In genomic region chr8:109073715-109074114, GRCm38 (mm10) we compare ENCODE assay signal across 24 mouse cellular contexts.
"Had no signal": no experiment of that assay in that cellular context is flagged by ENCODE, and none has a peak within 500 bp of the region (broad histone marks: within the 10 kb centered on the region; RNA-seq: fewer than 3 reads in every experiment).

No protein-coding gene starts in this region.

- H3K4me2 ChIP-seq: heart, embryonic 12.5 days; hindbrain, embryonic 12.5 days; hindbrain, embryonic 14.5 days; intestine, embryonic 15.5 days; limb, embryonic 12.5 days had no signal

- DNase-seq: gastrocnemius, postnatal 10 days; gastrocnemius, postnatal 25 days; heart, adult 18-20 months; heart, postnatal 10 days; heart, postnatal 4 days; kidney, adult 18-20 months; kidney, adult 8-10 months; kidney, postnatal 10 days; kidney, postnatal 25 days; kidney, postnatal 4 days; liver had no signal

- H3K36me3 ChIP-seq: heart, embryonic 10.5 days; heart, embryonic 12.5 days; hindbrain, embryonic 10.5 days; hindbrain, embryonic 12.5 days; intestine, embryonic 15.5 days; limb, embryonic 10.5 days; limb, embryonic 12.5 days had no signal

- H3K4me1 ChIP-seq: intestine, embryonic 15.5 days; limb, embryonic 12.5 days had no signal

- H3K27ac ChIP-seq: heart, embryonic 10.5 days; hindbrain, embryonic 10.5 days; hindbrain, embryonic 12.5 days; hindbrain, embryonic 14.5 days; intestine, embryonic 15.5 days; layer of hippocampus, adult 2 months; left cerebral cortex, adult 2 months; limb, embryonic 10.5 days; limb, embryonic 12.5 days had no signal

- H3K27me3 ChIP-seq: heart, embryonic 12.5 days; hindbrain, embryonic 12.5 days; intestine, embryonic 15.5 days; limb, embryonic 12.5 days had no signal

- H3K9me3 ChIP-seq: heart, embryonic 10.5 days; hindbrain, embryonic 10.5 days; hindbrain, embryonic 12.5 days; intestine, embryonic 15.5 days; limb, embryonic 10.5 days had no signal

- ATAC-seq: hindbrain, embryonic 16.5 days; inflammation-experienced regulatory T-cells, adult 6 months; intestine, embryonic 15.5 days; intestine, postnatal 0 days had no signal

- H3K4me3 ChIP-seq: heart, embryonic 10.5 days; heart, embryonic 12.5 days; hindbrain, embryonic 10.5 days; hindbrain, embryonic 12.5 days; intestine, embryonic 15.5 days; layer of hippocampus, adult 2 months; left cerebral cortex, adult 2 months; limb, embryonic 10.5 days; limb, embryonic 12.5 days had no signal

- H3K9ac ChIP-seq: heart, embryonic 12.5 days; hindbrain, embryonic 12.5 days; hindbrain, embryonic 14.5 days; intestine, embryonic 15.5 days; limb, embryonic 12.5 days had no signal
